ENCODE assay signal across 12 mouse cellular contexts in genomic region chr6:135089786-135090185, GRCm38 (mm10). TPM values are rescaled to one million over a fixed set of nuclear protein-coding genes. Genes with fewer than 3 reads are reported as not detected.
DNase-seq lines count a peak whose midpoint lies in the region; ATAC-seq and TF ChIP-seq lines count a peak whose summit lies in the region.
"Had no signal": no experiment of that assay in that cellular context is flagged by ENCODE, and none has a peak within 500 bp of the region (broad histone marks: within the 10 kb centered on the region; RNA-seq: fewer than 3 reads in every experiment).

No protein-coding gene starts in this region.

- TF ChIP-seq EP300 in ES-Bruce4 (IDR thresholded peaks at IDR 0.05; ENCODE audit: insufficient read depth, low read depth, low read length), result no peak
- TF ChIP-seq EP300 in liver, postnatal 0 days (IDR thresholded peaks at IDR 0.05; ENCODE audit: low read depth), result no peak

- 20% methylated on average over 8 of the region's 8 CpGs for WGBS in hindbrain, embryonic 10.5 days
- WGBS in hindbrain, embryonic 16.5 days, result 20% methylated on average over 8 of the region's 8 CpGs
- WGBS in liver, postnatal 0 days (ENCODE audit: insufficient replicate concordance), result 39% methylated on average over 8 of the region's 8 CpGs

- no peak overlapping the region for H3K4me3 ChIP-seq in hindbrain, embryonic 10.5 days
- H3K4me3 ChIP-seq in hindbrain, embryonic 16.5 days (ENCODE audit: low read length), result no peak overlapping the region
- no peak overlapping the region for H3K4me3 ChIP-seq in ES-Bruce4 (ENCODE audit: low read depth, low read length)
- H3K4me3 ChIP-seq in liver, postnatal 0 days (ENCODE audit: low read depth, low read length), result no peak overlapping the region
- H3K4me3 ChIP-seq: forebrain, embryonic 13.5 days; limb, embryonic 12.5 days had no signal

- peak; percentile 17 for TF ChIP-seq CTCF in ES-Bruce4 (IDR thresholded peaks at IDR 0.05; ENCODE audit: low read depth, low read length)
- no peak for TF ChIP-seq CTCF in liver, postnatal 0 days (IDR thresholded peaks at IDR 0.05; ENCODE audit: low read depth)

- no peak overlapping the region for H3K27ac ChIP-seq in hindbrain, embryonic 10.5 days
- no peak overlapping the region for H3K27ac ChIP-seq in hindbrain, embryonic 16.5 days (ENCODE audit: low read depth, low read length)
- no peak overlapping the region for H3K27ac ChIP-seq in ES-Bruce4 (ENCODE audit: insufficient read depth, low read length)
- no peak overlapping the region for H3K27ac ChIP-seq in liver, postnatal 0 days (ENCODE audit: low read depth)
- H3K27ac ChIP-seq: forebrain, embryonic 13.5 days; hindbrain, embryonic 14.5 days had no signal

- no peaks in the 10 kb centered on the region for H3K36me3 ChIP-seq in hindbrain, embryonic 10.5 days
- H3K36me3 ChIP-seq in hindbrain, embryonic 16.5 days (ENCODE audit: control insufficient read depth, insufficient read depth, low read length), result no peaks in the 10 kb centered on the region
- no peaks in the 10 kb centered on the region for H3K36me3 ChIP-seq in ES-Bruce4 (ENCODE audit: control insufficient read depth, insufficient read depth, low read length, poor library complexity, severe bottlenecking)
- no peaks in the 10 kb centered on the region for H3K36me3 ChIP-seq in liver, postnatal 0 days (replicated peaks; ENCODE audit: insufficient read depth, low read length)
- H3K36me3 ChIP-seq: limb, embryonic 12.5 days had no signal

- H3K4me2 ChIP-seq in hindbrain, embryonic 16.5 days (ENCODE audit: low read length), result no peak overlapping the region
- H3K4me2 ChIP-seq in liver, postnatal 0 days (ENCODE audit: low read depth, low read length), result no peak overlapping the region
- H3K4me2 ChIP-seq: forebrain, embryonic 13.5 days; hindbrain, embryonic 14.5 days; limb, embryonic 12.5 days had no signal

- ATAC-seq in hindbrain, embryonic 16.5 days, result no peak
- ATAC-seq in liver, postnatal 0 days, result no peak
- ATAC-seq: forebrain, embryonic 13.5 days had no signal

- H3K9me3 ChIP-seq in hindbrain, embryonic 10.5 days, result no peaks in the 10 kb centered on the region
- no peaks in the 10 kb centered on the region for H3K9me3 ChIP-seq in hindbrain, embryonic 16.5 days (ENCODE audit: control insufficient read depth, low read length)
- no peaks in the 10 kb centered on the region for H3K9me3 ChIP-seq in ES-Bruce4 (replicated peaks; ENCODE audit: control insufficient read depth, insufficient read depth, low read length, poor library complexity, severe bottlenecking)
- H3K9me3 ChIP-seq in liver, postnatal 0 days (ENCODE audit: low read length), result no peaks in the 10 kb centered on the region
- H3K9me3 ChIP-seq: forebrain, embryonic 13.5 days; limb, embryonic 12.5 days had no signal

- peaks cover 10% of the 10 kb centered on the region for H3K27me3 ChIP-seq in hindbrain, embryonic 10.5 days (ENCODE audit: insufficient read depth, poor library complexity, severe bottlenecking)
- no peaks in the 10 kb centered on the region; the same call in 1 of the 2 replicates for H3K27me3 ChIP-seq in hindbrain, embryonic 16.5 days (replicated peaks; ENCODE audit: control insufficient read depth, insufficient read depth, low read length)
- no peaks in the 10 kb centered on the region for H3K27me3 ChIP-seq in ES-Bruce4 (ENCODE audit: control insufficient read depth, insufficient read depth, low read length, poor library complexity, severe bottlenecking)
- H3K27me3 ChIP-seq in liver, postnatal 0 days (ENCODE audit: insufficient read depth, low read length), result no peaks in the 10 kb centered on the region
- H3K27me3 ChIP-seq: forebrain, embryonic 13.5 days; limb, embryonic 12.5 days had no signal

- DNase-seq in hindbrain, embryonic 10.5 days (ENCODE audit: low spot score), result peak; percentile 26
- peak; percentile 71 for DNase-seq in brain, adult 2 months (ENCODE audit: low read depth, low spot score)
- DNase-seq in layer of hippocampus, postnatal 36 days, result peak; percentile 23 to 53
- no peak for DNase-seq in c-Kit-positive CD71-positive TER-119-positive erythroid progenitor cells, embryonic 14.5 days (ENCODE audit: low spot score)
- DNase-seq in adrenal gland, postnatal 25 days, result no peak
- DNase-seq in liver, postnatal 0 days, result no peak
- DNase-seq: thymus, postnatal 36 days had no signal

- H3K9ac ChIP-seq in hindbrain, embryonic 16.5 days (ENCODE audit: low read depth, low read length), result no peak overlapping the region
- H3K9ac ChIP-seq in ES-Bruce4 (ENCODE audit: low read depth, poor library complexity, severe bottlenecking), result no peak overlapping the region
- H3K9ac ChIP-seq in liver, postnatal 0 days (replicated peaks), result no peak overlapping the region
- H3K9ac ChIP-seq: forebrain, embryonic 13.5 days; hindbrain, embryonic 14.5 days; limb, embryonic 12.5 days had no signal

- TF ChIP-seq POLR2A in ES-Bruce4 (IDR thresholded peaks at IDR 0.05; ENCODE audit: insufficient read depth, low read length), result no peak

- peaks cover 22% of the 10 kb centered on the region for H3K4me1 ChIP-seq in hindbrain, embryonic 10.5 days (replicated peaks)
- peaks cover 4% of the 10 kb centered on the region for H3K4me1 ChIP-seq in hindbrain, embryonic 16.5 days (ENCODE audit: control insufficient read depth, insufficient read depth, low read depth, low read length)
- no peaks in the 10 kb centered on the region for H3K4me1 ChIP-seq in ES-Bruce4 (ENCODE audit: control insufficient read depth, insufficient read depth, low read length)
- H3K4me1 ChIP-seq in liver, postnatal 0 days (ENCODE audit: insufficient read depth), result no peaks in the 10 kb centered on the region

RNA-seq across cellular contexts. Expression of gene Gprc5a, which starts 24.3 kb away (rescaled TPM):
- polyA plus RNA-seq in hindbrain, embryonic 10.5 days (2016; fragmentation: Nextera tagmentation; extraction: Ambion mirVana), result 3.2 and 3.5 TPM in 2 replicates
- polyA plus RNA-seq in hindbrain, embryonic 16.5 days (2015; fragmentation: Nextera tagmentation; extraction: Ambion mirVana), result 0.24 and 0.28 TPM in 2 replicates
- polyA plus RNA-seq in ES-Bruce4 (2011; ENCODE audit: insufficient read depth, insufficient read length, low read depth, missing spikeins), result 46.0 and 48.4 TPM in 2 replicates
- total RNA-seq in layer of hippocampus, postnatal 36 days (2021), result under 1 TPM; 0.15 to 0.40 TPM
- total RNA-seq in adrenal gland, postnatal 25 days (2021), result 0.33 and 0.71 TPM in 2 replicates
- 0.21 and 0.32 TPM in 2 replicates for polyA plus RNA-seq in liver, postnatal 0 days (2015; fragmentation: Nextera tagmentation; extraction: Ambion mirVana)

RNA-seq across cellular contexts. Expression of gene Gprc5d, which starts 28.3 kb away (rescaled TPM):
- not detected in 2 replicates for polyA plus RNA-seq in hindbrain, embryonic 10.5 days (2016; fragmentation: Nextera tagmentation; extraction: Ambion mirVana)
- not detected in 2 replicates for polyA plus RNA-seq in hindbrain, embryonic 16.5 days (2015; fragmentation: Nextera tagmentation; extraction: Ambion mirVana)
- polyA plus RNA-seq in ES-Bruce4 (2011; ENCODE audit: insufficient read depth, insufficient read length, low read depth, missing spikeins), result not detected in 2 replicates
- total RNA-seq in layer of hippocampus, postnatal 36 days (2021), result not detected
- not detected in 2 replicates for total RNA-seq in adrenal gland, postnatal 25 days (2021)
- 0.11 and 0.13 TPM in 2 replicates for polyA plus RNA-seq in liver, postnatal 0 days (2015; fragmentation: Nextera tagmentation; extraction: Ambion mirVana)
- polyA plus RNA-seq: forebrain, embryonic 13.5 days; hindbrain, embryonic 14.5 days; limb, embryonic 12.5 days had no signal

Comparison
In these comparisons a context has a peak if more than half of its experiments do, and no peak if none do; other contexts are left out.
1. DNase-seq: peak in hindbrain, embryonic 10.5 days (single experiment), brain, adult 2 months (single experiment) and layer of hippocampus, postnatal 36 days (2 of 2); none in c-Kit-positive CD71-positive TER-119-positive erythroid progenitor cells, embryonic 14.5 days (single experiment), adrenal gland, postnatal 25 days (single experiment) and liver, postnatal 0 days (single experiment).
2. RNA of gene Gprc5a, which starts 24.3 kb away (polyA plus RNA-seq): 46.0 to 48.4 TPM in ES-Bruce4; 3.2 to 3.5 TPM in hindbrain, embryonic 10.5 days, 0.24 to 0.28 TPM in hindbrain, embryonic 16.5 days and 0.21 to 0.32 TPM in liver, postnatal 0 days; every median in the first group is over 10 times any median in the second.